Mouse (Mus musculus): ENCODE results near the gene Ehf. TPM values are rescaled to one million over a fixed set of nuclear protein-coding genes. Genes with fewer than 3 reads are reported as not detected.

The Ehf gene
- total RNA-seq, 2 experiments from 2014 or later, result 0.18 to 0.23 TPM

GRCm38 (mm10) chr2:103298711-103299463 is 4.2 kb downstream of the Ehf start:
- intact Hi-C loops (cut with DNase I), result no loop called here
- DNase-seq (ENCODE audit: low spot score in 2 of 2), result no peak

- intact Hi-C loops (cut with DNase I), result no loop called here
- no peak for DNase-seq (ENCODE audit: low spot score in 2 of 2)
These were observed 8.6 kb downstream of the Ehf start for GRCm38 (mm10) chr2:103294526-103294925.

GRCm38 (mm10) chr2:103293751-103294150 is 9.3 kb downstream of the Ehf start:
- no peak for DNase-seq (ENCODE audit: low spot score in 2 of 2)
- intact Hi-C loops (cut with DNase I), result no loop called here

- intact Hi-C loops (cut with DNase I), result no loop called here
- DNase-seq (ENCODE audit: low spot score in 2 of 2), result no peak
These were observed 9.9 kb downstream of the Ehf start for GRCm38 (mm10) chr2:103293214-103293613.

GRCm38 (mm10) chr2:103290705-103291269 is 12.3 kb downstream of the Ehf start:
- intact Hi-C loops (cut with DNase I), result no loop called here
- DNase-seq (ENCODE audit: low spot score in 2 of 2), result no peak

- DNase-seq (ENCODE audit: low spot score in 2 of 2), result no peak
- intact Hi-C loops (cut with DNase I), result no loop called here
These were observed 12.9 kb downstream of the Ehf start for GRCm38 (mm10) chr2:103290167-103290566.

- intact Hi-C loops (cut with DNase I), result no loop called here
- no peak for DNase-seq (ENCODE audit: low spot score in 2 of 2)
These were observed 13.6 kb downstream of the Ehf start for GRCm38 (mm10) chr2:103289407-103289950.

GRCm38 (mm10) chr2:103287716-103288115 is 15.4 kb downstream of the Ehf start:
- intact Hi-C loops (cut with DNase I), result no loop called here
- no peak for DNase-seq (ENCODE audit: low spot score in 2 of 2)

GRCm38 (mm10) chr2:103285561-103285960 is 17.5 kb downstream of the Ehf start:
- intact Hi-C loops (cut with DNase I), result no loop called here
- no peak for DNase-seq (ENCODE audit: low spot score in 2 of 2)

- no peak for DNase-seq (ENCODE audit: low spot score in 2 of 2)
- intact Hi-C loops (cut with DNase I), result no loop called here
These were observed 19.3 kb downstream of the Ehf start for GRCm38 (mm10) chr2:103283730-103284129.

- intact Hi-C loops (cut with DNase I), result no loop called here
- DNase-seq (ENCODE audit: low spot score in 2 of 2), result peak in 1 of 2 experiments; percentile 21
These were observed 20.8 kb downstream of the Ehf start for GRCm38 (mm10) chr2:103282184-103282750.

GRCm38 (mm10) chr2:103279927-103280326 is 23.2 kb downstream of the Ehf start:
- peak in 1 of 2 experiments; percentile 23 for DNase-seq (ENCODE audit: low spot score in 2 of 2)
- intact Hi-C loops (cut with DNase I), result no loop called here

GRCm38 (mm10) chr2:103278476-103278875 is 24.6 kb downstream of the Ehf start:
- DNase-seq (ENCODE audit: low spot score in 2 of 2), result no peak
- intact Hi-C loops (cut with DNase I), result no loop called here

GRCm38 (mm10) chr2:103277794-103278193 is 25.3 kb downstream of the Ehf start:
- intact Hi-C loops (cut with DNase I), result no loop called here
- DNase-seq (ENCODE audit: low spot score in 2 of 2), result no peak

- DNase-seq (ENCODE audit: low spot score in 2 of 2), result no peak
- intact Hi-C loops (cut with DNase I), result no loop called here
These were observed 27.6 kb downstream of the Ehf start for GRCm38 (mm10) chr2:103275316-103275960.

GRCm38 (mm10) chr2:103274803-103275202 is 28.3 kb downstream of the Ehf start:
- intact Hi-C loops (cut with DNase I), result no loop called here
- DNase-seq (ENCODE audit: low spot score in 2 of 2), result peak; percentile 12 to 78

GRCm38 (mm10) chr2:103274270-103274669 is 28.8 kb downstream of the Ehf start:
- no peak for DNase-seq (ENCODE audit: low spot score in 2 of 2)
- intact Hi-C loops (cut with DNase I), result no loop called here

GRCm38 (mm10) chr2:103271481-103271880 is 31.6 kb downstream of the Ehf start:
- intact Hi-C loops (cut with DNase I), result no loop called here
- DNase-seq (ENCODE audit: low spot score in 2 of 2), result no peak

GRCm38 (mm10) chr2:103270556-103271160 is 32.4 kb downstream of the Ehf start:
- no peak for DNase-seq (ENCODE audit: low spot score in 2 of 2)
- intact Hi-C loops (cut with DNase I), result no loop called here

GRCm38 (mm10) chr2:103239086-103239485 is 64.0 kb downstream of the Ehf start:
- DNase-seq (ENCODE audit: low spot score in 2 of 2), result peak in 1 of 2 experiments; percentile 2
- intact Hi-C loops (cut with DNase I), result no loop called here
